Mouse (Mus musculus) MEL (cell line): Measurements from ENCODE around the gene Farp1. TPM values are rescaled to one million over a fixed set of nuclear protein-coding genes. Genes with fewer than 3 reads are reported as not detected.

Experiments
- DNase-seq: peaks from one replicate; pipeline ENCODE4 v3.0.0; 2011; ENCODE audit warnings: low read depth, low spot score
- H3K27ac ChIP-seq: 2 replicates; pipeline ENCODE4 v1.5.1; 2012; ENCODE audit warnings: low read depth, mild to moderate bottlenecking, control low read depth, low read length, moderate library complexity; ENCODE audit not compliant: control insufficient read depth
- H3K27me3 ChIP-seq, 2 experiments: fragments of 150-350 bp in 1 of 2; sonication (generic) in 1 of 2; 2 replicates each; pipeline ENCODE4 v1.6.1; 2012; ENCODE audit warnings: low read length in 2 of 2, mild to moderate bottlenecking in 2 of 2, improper control_type of control experiment in 1 of 2, moderate library complexity in 1 of 2; ENCODE audit not compliant: insufficient read depth in 2 of 2, control insufficient read depth in 1 of 2
- H3K36me3 ChIP-seq, 2 experiments: 2 replicates each; pipeline ENCODE4 v1.6.1; 2012 to 2014; ENCODE audit warnings: low read length in 2 of 2, improper control_type of control experiment in 1 of 2, inconsistent platforms in 1 of 2, mild to moderate bottlenecking in 1 of 2; ENCODE audit not compliant: insufficient read depth in 2 of 2, control insufficient read depth in 1 of 2
- H3K4me1 ChIP-seq, 2 experiments: fragments of 150-350 bp in 1 of 2; sonication (generic) in 1 of 2; 2 replicates each; pipeline ENCODE4 v1.6.1; 2012; ENCODE audit warnings: low read length in 2 of 2, improper control_type of control experiment in 1 of 2, mild to moderate bottlenecking in 1 of 2; ENCODE audit not compliant: insufficient read depth in 2 of 2, control insufficient read depth in 1 of 2
- H3K4me3 ChIP-seq, 2 experiments: fragments of 150-350 bp in 1 of 2; sonication (generic) in 1 of 2; 2 replicates each; pipeline ENCODE4 v1.5.1; 2012; ENCODE audit warnings: low read depth in 2 of 2, low read length in 2 of 2, mild to moderate bottlenecking in 2 of 2, moderate library complexity in 2 of 2, control low read depth in 1 of 2, improper control_type of control experiment in 1 of 2; ENCODE audit not compliant: control insufficient read depth in 1 of 2, insufficient read depth in 1 of 2
- H3K79me2 ChIP-seq: 2 replicates; pipeline ENCODE4 v1.6.1; 2012; ENCODE audit warnings: mild to moderate bottlenecking, low read length, moderate library complexity; ENCODE audit not compliant: control insufficient read depth, poor library complexity, insufficient read depth
- H3K9ac ChIP-seq: 2 replicates; pipeline ENCODE4 v1.6.1; 2012; ENCODE audit warnings: low read depth, mild to moderate bottlenecking, control low read depth, low read length, moderate library complexity; ENCODE audit not compliant: control insufficient read depth, poor library complexity, severe bottlenecking
- H3K9me3 ChIP-seq: fragments of 150-350 bp; sonication (generic); replicated peaks from 2 replicates; pipeline ENCODE4 v1.6.1; 2012; ENCODE audit warnings: mild to moderate bottlenecking, low read length, improper control_type of control experiment, moderate library complexity; ENCODE audit not compliant: insufficient read depth
- CHD1 ChIP-seq: IDR thresholded peaks from 2 replicates; pipeline ENCODE4 v1.6.1; 2012; ENCODE audit warnings: low read depth, mild to moderate bottlenecking, inconsistent platforms, low read length, improper control_type of control experiment
- CHD2 ChIP-seq: IDR thresholded peaks from 2 replicates; pipeline ENCODE4 v1.6.1; 2011; ENCODE audit warnings: low read length, improper control_type of control experiment
- CTCF ChIP-seq, 3 experiments: IDR thresholded peaks in 2 of 3; conservative IDR thresholded peaks in 1 of 3; 2 replicates each; pipeline ENCODE4 v1.5.1; 2011 to 2012; ENCODE audit warnings: low read length in 3 of 3, low read depth in 2 of 3, mild to moderate bottlenecking in 2 of 3, improper control_type of control experiment in 1 of 3, inconsistent platforms in 1 of 3, mixed read lengths in 1 of 3, moderate library complexity in 1 of 3; ENCODE audit not compliant: control insufficient read depth in 1 of 3, insufficient read depth in 1 of 3, poor library complexity in 1 of 3, severe bottlenecking in 1 of 3
- GABPA ChIP-seq: IDR thresholded peaks from 2 replicates; pipeline ENCODE4 v1.6.1; 2012; ENCODE audit warnings: low read depth, mild to moderate bottlenecking, inconsistent platforms, low read length, improper control_type of control experiment, moderate library complexity
- GATA1 ChIP-seq: IDR thresholded peaks from 2 replicates; pipeline ENCODE4 v1.6.1; 2011; ENCODE audit warnings: low read depth, low read length, improper control_type of control experiment
- KAT2A ChIP-seq: conservative IDR thresholded peaks from 2 replicates; pipeline ENCODE4 v1.6.1; 2012; ENCODE audit warnings: low read depth, low read length, improper control_type of control experiment, inconsistent platforms
- MAFK ChIP-seq: IDR thresholded peaks from 2 replicates; pipeline ENCODE4 v1.6.1; 2011; ENCODE audit warnings: low read depth, mild to moderate bottlenecking, low read length, improper control_type of control experiment, borderline replicate concordance
- MEF2A ChIP-seq: IDR thresholded peaks from 2 replicates; pipeline ENCODE4 v1.6.1; 2014; ENCODE audit warnings: low read depth, mild to moderate bottlenecking, inconsistent platforms, low read length, improper control_type of control experiment; ENCODE audit not compliant: poor library complexity, insufficient replicate concordance, severe bottlenecking; ENCODE audit errors: extremely low read depth
- MXI1 ChIP-seq: IDR thresholded peaks from 2 replicates; pipeline ENCODE4 v1.6.1; 2011; ENCODE audit warnings: mild to moderate bottlenecking, low read depth, low read length, improper control_type of control experiment
- MYB ChIP-seq: IDR thresholded peaks from 2 replicates; pipeline ENCODE4 v1.6.1; 2011; ENCODE audit warnings: mild to moderate bottlenecking, low read depth, low read length, improper control_type of control experiment
- NRF1 ChIP-seq: IDR thresholded peaks from 2 replicates; pipeline ENCODE4 v1.6.1; 2014; ENCODE audit warnings: low read depth, mild to moderate bottlenecking, inconsistent platforms, low read length, improper control_type of control experiment, moderate library complexity; ENCODE audit not compliant: poor library complexity, insufficient read depth, severe bottlenecking
- POLR2A ChIP-seq, 2 experiments: IDR thresholded peaks; 2 replicates each; pipeline ENCODE4 v1.6.1; 2011 to 2012; ENCODE audit warnings: low read length in 2 of 2, mild to moderate bottlenecking in 2 of 2, control low read depth in 1 of 2, improper control_type of control experiment in 1 of 2, low read depth in 1 of 2, moderate library complexity in 1 of 2; ENCODE audit not compliant: control insufficient read depth in 1 of 2, insufficient read depth in 1 of 2, poor library complexity in 1 of 2
- POLR2AphosphoS5 ChIP-seq: IDR thresholded peaks from 2 replicates; pipeline ENCODE4 v1.6.1; 2012; ENCODE audit warnings: low read depth, borderline replicate concordance, mild to moderate bottlenecking, inconsistent platforms, low read length, moderate library complexity, mixed read lengths
- RAD21 ChIP-seq: IDR thresholded peaks from 2 replicates; pipeline ENCODE4 v1.6.1; 2011; ENCODE audit warnings: mild to moderate bottlenecking, low read depth, low read length, improper control_type of control experiment
- RCOR1 ChIP-seq: IDR thresholded peaks from 2 replicates; pipeline ENCODE4 v1.6.1; 2012; ENCODE audit warnings: low read depth, mild to moderate bottlenecking, inconsistent platforms, low read length, improper control_type of control experiment
- SMC3 ChIP-seq: IDR thresholded peaks from 2 replicates; pipeline ENCODE4 v1.6.1; 2011; ENCODE audit warnings: low read depth, low read length, improper control_type of control experiment
- TBP ChIP-seq: IDR thresholded peaks from 2 replicates; pipeline ENCODE4 v1.8.0; 2011; ENCODE audit warnings: low read depth, low read length, improper control_type of control experiment
- TCF12 ChIP-seq: IDR thresholded peaks from 2 replicates; pipeline ENCODE4 v1.6.1; 2014; ENCODE audit warnings: low read depth, mild to moderate bottlenecking, inconsistent platforms, low read length, improper control_type of control experiment, moderate library complexity
- UBTF ChIP-seq: IDR thresholded peaks from 2 replicates; pipeline ENCODE4 v1.6.1; 2012; ENCODE audit warnings: low read depth, mild to moderate bottlenecking, inconsistent platforms, low read length, improper control_type of control experiment, moderate library complexity, borderline replicate concordance; ENCODE audit not compliant: insufficient read depth
- USF1 ChIP-seq: IDR thresholded peaks from 2 replicates; pipeline ENCODE4 v1.6.1; 2014; ENCODE audit warnings: low read depth, mild to moderate bottlenecking, inconsistent platforms, low read length, improper control_type of control experiment, moderate library complexity
- USF2 ChIP-seq, 2 experiments: IDR thresholded peaks; 2 replicates each; pipeline ENCODE4 v1.6.1; 2011 to 2012; ENCODE audit warnings: improper control_type of control experiment in 2 of 2, low read length in 2 of 2, borderline replicate concordance in 1 of 2, inconsistent platforms in 1 of 2, low read depth in 1 of 2, mild to moderate bottlenecking in 1 of 2; ENCODE audit not compliant: insufficient read depth in 1 of 2
- ZKSCAN1 ChIP-seq: IDR thresholded peaks from 2 replicates; pipeline ENCODE4 v1.6.1; 2012; ENCODE audit warnings: low read depth, mild to moderate bottlenecking, inconsistent platforms, low read length, improper control_type of control experiment, moderate library complexity
- ZNF384 ChIP-seq: IDR thresholded peaks from 2 replicates; pipeline ENCODE4 v1.6.1; 2012; ENCODE audit warnings: low read depth, mild to moderate bottlenecking, inconsistent platforms, low read length, improper control_type of control experiment
- polyA plus RNA-seq, 2 experiments: library from polyadenylated mRNA; stranded (reverse) in 1 of 2; unstranded in 1 of 2; fragments of >175 nt in 1 of 2; fragments of >200 nt in 1 of 2; gene quantifications; 2 replicates each; pipeline versions ENCODE4 v1.2.1 to v1.2.4; 2012; ENCODE audit warnings: low replicate concordance in 2 of 2, low read depth in 1 of 2; ENCODE audit not compliant: insufficient read length in 2 of 2, insufficient read depth in 1 of 2, missing spikeins in 1 of 2
- total RNA-seq: library from RNA; depleted of rRNA; stranded (reverse); fragments of 300-350 nt; gene quantifications from 2 replicates; pipeline ENCODE4 v1.2.3, GENCODE M21; 2012

Gene Farp1
- total and polyA plus RNA-seq, 3 experiments: 0.62 to 1.1 TPM; not detected in 1

DNA sequence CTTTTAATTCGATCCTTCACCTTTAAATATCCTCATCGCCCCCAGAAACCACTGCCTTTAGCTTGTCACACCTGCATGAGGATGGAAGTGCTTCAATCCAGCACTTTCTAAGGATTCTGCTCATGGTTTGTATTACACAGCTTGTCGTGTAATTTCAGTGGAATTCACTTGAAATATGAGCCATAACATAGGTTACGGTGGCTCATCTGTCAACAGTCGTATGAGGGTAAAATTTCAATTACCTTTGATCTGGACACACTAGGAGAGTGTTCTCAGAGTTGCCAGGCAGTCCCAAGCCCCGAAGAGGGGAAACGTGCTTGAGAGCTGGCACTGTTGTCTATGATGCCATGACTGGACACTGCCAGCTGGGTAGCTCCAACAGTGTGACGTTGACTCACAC, 77.1 kb downstream of the Farp1 start:
- no peaks in the 10 kb centered on the region for H3K9me3 ChIP-seq
- H3K36me3 ChIP-seq: no peaks in the 10 kb centered on the region
- no peaks in the 10 kb centered on the region for H3K79me2 ChIP-seq
- TF ChIP-seq UBTF (no peak), CHD1 (no peak), POLR2A (IDR thresholded peaks at IDR 0.05; ENCODE audit: control insufficient read depth in 1 of 2, insufficient read depth in 1 of 2, low read depth in 1 of 2, low read length in 2 of 2, poor library complexity in 1 of 2) (no peak), ZNF384 (no peak), MYB (no peak), USF1 (no peak), RAD21 (no peak), CHD2 (no peak), USF2 (IDR thresholded peaks at IDR 0.05; ENCODE audit: borderline replicate concordance in 1 of 2, insufficient read depth in 1 of 2, low read depth in 1 of 2, low read length in 2 of 2) (no peak), POLR2AphosphoS5 (no peak), CTCF (IDR thresholded peaks at IDR 0.05 in 2 of 3, conservative IDR thresholded peaks at IDR 0.05 in 1 of 3; ENCODE audit: control insufficient read depth in 1 of 3, insufficient read depth in 1 of 3, low read depth in 2 of 3, low read length in 3 of 3, poor library complexity in 1 of 3, severe bottlenecking in 1 of 3) (no peak), GATA1 (no peak), GABPA (no peak), NRF1 (no peak), MXI1 (no peak)
- no peak for DNase-seq
- no peaks in the 10 kb centered on the region for H3K27me3 ChIP-seq
- H3K9ac ChIP-seq: no peak overlapping the region
- no peak overlapping the region for H3K27ac ChIP-seq
- H3K4me3 ChIP-seq: no peak overlapping the region
- no peaks in the 10 kb centered on the region for H3K4me1 ChIP-seq

DNA sequence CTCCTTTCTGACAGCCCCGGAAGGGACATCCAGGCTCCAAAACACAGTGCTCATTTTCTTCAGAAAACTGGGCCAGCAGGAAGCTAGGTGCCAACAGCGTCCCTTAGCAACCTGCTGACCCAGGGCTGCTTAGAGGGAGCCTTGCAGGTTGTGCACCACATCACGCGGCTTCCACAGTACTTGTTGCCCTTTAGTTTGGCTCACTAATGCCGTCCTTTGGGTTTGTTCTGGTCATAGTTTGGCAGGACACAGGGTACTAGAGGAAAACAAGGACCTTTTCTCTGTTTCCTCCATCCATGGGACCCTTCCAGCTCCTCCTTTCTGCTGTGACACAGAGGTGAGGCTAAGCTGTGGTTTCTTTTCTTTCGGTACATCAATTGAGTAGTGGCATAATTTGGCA, 78.8 kb downstream of the Farp1 start:
- TF ChIP-seq MAFK (no peak), KAT2A (no peak), TBP (no peak), MEF2A (no peak), TCF12 (no peak), ZKSCAN1 (no peak), CHD2 (no peak), RCOR1 (no peak), SMC3 (no peak)
- DNase-seq: no peak
- no peaks in the 10 kb centered on the region for H3K36me3 ChIP-seq

More for the DNA sequence above, 78.8 kb downstream of the Farp1 start:
- Histone ChIP-seq H3K27me3 (no peaks in the 10 kb centered on the region), H3K4me1 (no peaks in the 10 kb centered on the region), H3K4me3 (no peak overlapping the region), H3K27ac (no peak overlapping the region), H3K9me3 (no peaks in the 10 kb centered on the region), H3K9ac (no peak overlapping the region), H3K79me2 (no peaks in the 10 kb centered on the region)
